Mouse (Mus musculus) macrophage (primary cell): ENCODE results near the gene Rtl9. TPM values are rescaled to one million over a fixed set of nuclear protein-coding genes. Genes with fewer than 3 reads are reported as not detected.

Experiments
- H3K27ac ChIP-seq: fragments of 350-480 bp; formaldehyde crosslinking; 2 replicates; pipeline ENCODE4 v1.9.0; 2021
- H3K36me3 ChIP-seq: fragments of 350-480 bp; formaldehyde crosslinking; 2 replicates; pipeline ENCODE4 v1.9.0; 2021; ENCODE audit errors: inconsistent target
- H3K4me3 ChIP-seq: fragments of 350-480 bp; formaldehyde crosslinking; 2 replicates; pipeline ENCODE4 v1.9.0; 2021; ENCODE audit errors: inconsistent target
- H3K79me2 ChIP-seq: fragments of 350-480 bp; formaldehyde crosslinking; 2 replicates; pipeline ENCODE4 v1.9.0; 2021; ENCODE audit errors: inconsistent target
- WGBS: methylation state at CpG from one replicate; pipeline ENCODE4 v1.1.7; 2026; ENCODE audit warnings: inconsistent platforms; ENCODE audit not compliant: missing documents; 5-methylcytosine and 5-hydroxymethylcytosine counted together
- polyA plus RNA-seq: library from polyadenylated mRNA; stranded (reverse); fragments of 250-400 nt; gene quantifications from 3 replicates; pipeline ENCODE4 v1.2.4, GENCODE M21; 2018; ENCODE audit warnings: inconsistent platforms
- total RNA-seq, 78 experiments: library from RNA; depleted of rRNA; stranded (reverse); fragments of 250-400 nt; gene quantifications; 1 replicate in 9 of 78; 2 replicates in 24 of 78; 3 replicates in 43 of 78; 4 replicates in 2 of 78; pipeline ENCODE4 v1.2.4; 2018; ENCODE audit warnings: inconsistent platforms in 56 of 78

Gene Rtl9
- under 1 TPM in 4 of 26 experiments, not detected in 22; 0.18 to 0.34 (median 0.19) TPM for total RNA-seq (2018; cell fraction: chromatin; rRNA removed)
- total RNA-seq (2018; cell fraction: cytosol; rRNA removed), result under 1 TPM in 2 of 26 experiments, not detected in 24; under 0.01 to 0.04 TPM
- total RNA-seq (2018; cell fraction: nucleus; rRNA removed), result under 1 TPM in 2 of 26 experiments, not detected in 24; 0.12 to 0.20 TPM
- polyA plus RNA-seq, result not detected in 3 replicates

DNA sequence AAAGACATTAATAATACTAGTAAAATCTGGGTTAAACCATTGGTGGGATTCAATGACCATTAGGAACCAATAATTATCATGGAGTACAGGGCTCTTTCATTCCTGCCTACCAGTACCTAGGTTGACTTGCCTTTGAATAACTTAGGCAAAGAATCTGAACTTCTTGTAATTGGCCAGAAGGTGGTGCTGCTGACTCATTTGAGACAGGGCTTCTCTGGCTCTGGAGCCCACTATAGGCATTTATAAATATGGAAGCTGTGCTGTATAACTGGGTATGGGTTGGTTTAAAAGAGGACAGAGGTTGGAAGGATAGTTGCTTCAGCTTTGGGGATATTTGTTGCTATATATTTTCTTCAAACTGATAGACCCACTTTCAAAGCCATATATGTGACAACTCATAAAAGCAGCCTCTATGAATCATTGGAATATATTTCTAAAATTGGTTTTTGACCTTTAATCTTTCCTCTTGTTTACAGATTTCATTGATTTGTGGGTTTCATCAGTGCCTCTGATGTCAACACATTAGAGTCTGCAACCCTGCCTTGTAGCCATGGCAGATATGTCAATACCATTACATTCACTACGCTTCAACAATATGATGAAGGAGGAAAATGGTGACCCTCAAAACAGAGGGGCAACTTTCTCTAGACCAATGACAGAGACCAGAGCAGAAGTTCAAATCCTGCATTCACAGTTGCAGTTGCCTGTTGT, at the start of gene Rtl9:
Rtl9 (plus strand) TSS at position 551 of the 711 bp plus-strand sequence.
- H3K27ac ChIP-seq, result no peak within 1 kb of the TSS
- H3K36me3 ChIP-seq, result no peaks in the 10 kb centered on the region
- 100% methylated on average over 1 of the region's 1 CpGs for WGBS
- H3K79me2 ChIP-seq, result no peaks in the 10 kb centered on the region
- H3K4me3 ChIP-seq, result no peak within 1 kb of the TSS

DNA sequence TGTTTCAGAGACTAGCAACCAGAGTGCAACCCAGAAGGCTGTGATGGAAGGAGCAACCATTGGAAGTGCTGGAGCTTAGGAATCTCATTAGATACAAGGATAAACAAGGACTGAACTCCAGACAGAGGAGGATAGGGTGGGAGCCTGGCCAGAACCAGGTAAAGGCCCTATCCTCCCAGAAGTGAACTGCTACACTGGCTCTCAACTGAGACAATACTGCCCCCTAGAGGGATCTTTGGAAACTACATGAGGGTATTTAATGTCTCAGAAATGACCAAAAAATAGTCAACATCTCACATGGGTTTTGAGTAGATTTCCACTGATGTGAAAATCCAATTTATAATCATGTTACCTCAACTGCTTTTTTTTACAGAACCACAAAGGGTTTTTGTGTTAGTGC, 47.9 kb upstream of the Rtl9 start:
- H3K27ac ChIP-seq, result no peak overlapping the region
- no peaks in the 10 kb centered on the region for H3K36me3 ChIP-seq
- H3K4me3 ChIP-seq, result no peak overlapping the region
- H3K79me2 ChIP-seq, result no peaks in the 10 kb centered on the region

- Histone ChIP-seq H3K4me3 (no peak overlapping the region), H3K36me3 (no peaks in the 10 kb centered on the region), H3K79me2 (no peaks in the 10 kb centered on the region), H3K27ac (no peak overlapping the region)
- 42% methylated on average over 4 of the region's 4 CpGs for WGBS
Observed at GRCm38 (mm10) chrX:143051921-143052320, 47.5 kb upstream of the Rtl9 start.

- no peaks in the 10 kb centered on the region for H3K79me2 ChIP-seq
- H3K36me3 ChIP-seq, result no peaks in the 10 kb centered on the region
- H3K4me3 ChIP-seq, result no peak overlapping the region
- WGBS, result 21% methylated on average over 11 of the region's 12 CpGs
- no peak overlapping the region for H3K27ac ChIP-seq
Observed at GRCm38 (mm10) chrX:143058829-143059228, 40.6 kb upstream of the Rtl9 start.

GRCm38 (mm10) chrX:143062641-143063355, 36.6 kb upstream of the Rtl9 start:
- Histone ChIP-seq H3K36me3 (no peaks in the 10 kb centered on the region), H3K27ac (no peak overlapping the region), H3K4me3 (no peak overlapping the region), H3K79me2 (no peaks in the 10 kb centered on the region)
- WGBS, result 70% methylated on average over 11 of the region's 11 CpGs

GRCm38 (mm10) chrX:143063780-143064179, 35.6 kb upstream of the Rtl9 start:
- Histone ChIP-seq H3K79me2 (no peaks in the 10 kb centered on the region), H3K27ac (no peak overlapping the region), H3K4me3 (no peak overlapping the region), H3K36me3 (no peaks in the 10 kb centered on the region)
- WGBS, result 82% methylated on average over 7 of the region's 7 CpGs

GRCm38 (mm10) chrX:143064288-143064687, 35.1 kb upstream of the Rtl9 start:
- Histone ChIP-seq H3K36me3 (no peaks in the 10 kb centered on the region), H3K79me2 (no peaks in the 10 kb centered on the region), H3K4me3 (no peak overlapping the region), H3K27ac (no peak overlapping the region)
- 82% methylated on average over 8 of the region's 9 CpGs for WGBS

DNA sequence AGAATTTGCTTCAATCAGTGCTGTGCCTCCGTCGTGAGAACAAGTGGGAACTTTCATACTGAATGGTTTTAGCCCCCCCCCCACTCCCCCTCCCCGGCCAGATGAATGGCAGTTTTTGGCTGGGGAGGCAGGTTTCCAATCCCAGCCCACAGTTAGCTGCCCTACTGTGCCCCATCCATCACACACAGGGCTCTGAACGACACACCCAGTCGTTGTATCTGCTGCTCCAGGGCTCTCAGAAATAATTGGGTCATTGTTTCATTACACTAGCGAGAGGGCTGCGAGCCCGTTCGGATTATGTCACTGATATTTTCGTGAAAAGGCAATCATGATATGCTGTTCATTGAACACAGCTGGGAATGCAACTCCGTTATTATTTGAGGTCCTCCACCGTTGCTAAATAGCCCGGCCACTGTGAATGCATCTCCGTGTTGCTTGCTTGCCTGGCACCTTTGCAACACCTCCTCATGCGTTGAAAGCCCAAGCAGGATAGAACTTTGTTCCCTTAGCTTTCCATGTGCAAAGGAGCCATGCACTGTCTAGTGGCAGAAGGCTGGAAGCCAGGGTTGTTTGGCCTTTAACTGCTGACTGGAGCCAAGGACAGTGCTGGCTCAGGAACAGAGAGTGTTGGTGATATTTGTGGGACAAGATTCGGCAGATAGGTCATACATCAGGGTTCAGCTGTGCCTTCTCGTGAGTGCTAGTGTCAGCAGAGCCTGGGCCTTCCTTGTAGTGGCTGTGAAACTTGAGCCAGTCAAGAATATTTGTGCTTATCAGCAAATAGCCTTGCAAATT, 32.9 kb upstream of the Rtl9 start:
- 79% methylated on average over 15 of the region's 17 CpGs for WGBS

GRCm38 (mm10) chrX:143067115-143067514, 32.3 kb upstream of the Rtl9 start:
- H3K27ac ChIP-seq, result no peak overlapping the region
- 89% methylated on average over 1 of the region's 1 CpGs for WGBS
- H3K4me3 ChIP-seq, result no peak overlapping the region
- H3K36me3 ChIP-seq, result no peaks in the 10 kb centered on the region
- H3K79me2 ChIP-seq, result no peaks in the 10 kb centered on the region

More for the DNA sequence above, 32.9 kb upstream of the Rtl9 start:
- Histone ChIP-seq H3K36me3 (no peaks in the 10 kb centered on the region), H3K79me2 (no peaks in the 10 kb centered on the region), H3K27ac (no peak overlapping the region), H3K4me3 (no peak overlapping the region)

DNA sequence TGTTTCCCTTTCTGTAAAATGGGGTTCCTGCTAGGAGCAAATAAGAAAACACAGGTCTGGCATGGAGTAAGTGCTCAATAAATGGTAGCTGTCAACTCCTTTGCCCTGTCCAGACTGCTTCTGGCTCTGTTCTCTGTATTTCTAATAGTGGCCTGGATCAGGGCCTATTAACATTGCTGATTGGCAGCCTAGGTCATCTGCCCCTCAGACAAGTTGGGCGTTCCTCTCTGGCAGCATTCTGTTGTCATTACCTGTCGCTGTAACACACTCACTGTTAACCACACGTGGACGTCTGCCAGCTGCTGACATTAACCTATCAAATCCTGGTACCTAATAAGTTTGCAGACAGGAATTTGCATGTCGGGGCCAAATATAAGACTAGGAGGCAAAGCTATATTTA, 31.8 kb upstream of the Rtl9 start:
- Histone ChIP-seq H3K27ac (no peak overlapping the region), H3K79me2 (no peaks in the 10 kb centered on the region), H3K4me3 (no peak overlapping the region), H3K36me3 (no peaks in the 10 kb centered on the region)
- 67% methylated on average over 5 of the region's 5 CpGs for WGBS

- Histone ChIP-seq H3K27ac (no peak overlapping the region), H3K4me3 (no peak overlapping the region), H3K36me3 (no peaks in the 10 kb centered on the region), H3K79me2 (no peaks in the 10 kb centered on the region)
- WGBS, result 25% methylated on average over 22 of the region's 23 CpGs
Observed at GRCm38 (mm10) chrX:143080458-143081336, 18.7 kb upstream of the Rtl9 start.

- Histone ChIP-seq H3K4me3 (no peak overlapping the region), H3K79me2 (no peaks in the 10 kb centered on the region), H3K27ac (no peak overlapping the region), H3K36me3 (no peaks in the 10 kb centered on the region)
- WGBS, result 71% methylated on average over 1 of the region's 1 CpGs
Observed at GRCm38 (mm10) chrX:143082732-143083131, 16.7 kb upstream of the Rtl9 start.

DNA sequence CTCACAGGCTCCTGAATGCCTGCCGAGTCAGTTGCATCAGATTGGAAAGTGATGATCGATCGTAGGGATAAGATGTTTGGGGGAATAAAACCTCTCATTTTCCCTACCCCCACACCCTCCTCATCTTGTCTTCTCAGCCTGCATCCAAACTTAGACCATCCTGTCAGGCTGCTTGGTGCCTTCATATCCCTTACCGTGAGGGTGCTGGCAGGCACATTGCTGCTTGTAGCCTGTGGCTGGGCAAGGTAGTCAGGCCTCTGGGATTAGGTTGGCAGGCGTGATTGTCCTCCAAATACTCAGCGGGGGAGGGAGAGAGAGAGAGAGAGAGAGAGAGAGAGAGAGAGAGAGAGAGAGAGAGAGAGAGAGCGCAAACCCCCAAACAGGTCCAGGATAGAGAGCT, 11.2 kb upstream of the Rtl9 start:
- no peak overlapping the region for H3K4me3 ChIP-seq
- H3K36me3 ChIP-seq, result no peaks in the 10 kb centered on the region
- H3K27ac ChIP-seq, result no peak overlapping the region
- 86% methylated on average over 5 of the region's 7 CpGs for WGBS
- no peaks in the 10 kb centered on the region for H3K79me2 ChIP-seq
